Comparison of ENCODE assay signal across 7 mouse cellular contexts in the genomic region with DNA sequence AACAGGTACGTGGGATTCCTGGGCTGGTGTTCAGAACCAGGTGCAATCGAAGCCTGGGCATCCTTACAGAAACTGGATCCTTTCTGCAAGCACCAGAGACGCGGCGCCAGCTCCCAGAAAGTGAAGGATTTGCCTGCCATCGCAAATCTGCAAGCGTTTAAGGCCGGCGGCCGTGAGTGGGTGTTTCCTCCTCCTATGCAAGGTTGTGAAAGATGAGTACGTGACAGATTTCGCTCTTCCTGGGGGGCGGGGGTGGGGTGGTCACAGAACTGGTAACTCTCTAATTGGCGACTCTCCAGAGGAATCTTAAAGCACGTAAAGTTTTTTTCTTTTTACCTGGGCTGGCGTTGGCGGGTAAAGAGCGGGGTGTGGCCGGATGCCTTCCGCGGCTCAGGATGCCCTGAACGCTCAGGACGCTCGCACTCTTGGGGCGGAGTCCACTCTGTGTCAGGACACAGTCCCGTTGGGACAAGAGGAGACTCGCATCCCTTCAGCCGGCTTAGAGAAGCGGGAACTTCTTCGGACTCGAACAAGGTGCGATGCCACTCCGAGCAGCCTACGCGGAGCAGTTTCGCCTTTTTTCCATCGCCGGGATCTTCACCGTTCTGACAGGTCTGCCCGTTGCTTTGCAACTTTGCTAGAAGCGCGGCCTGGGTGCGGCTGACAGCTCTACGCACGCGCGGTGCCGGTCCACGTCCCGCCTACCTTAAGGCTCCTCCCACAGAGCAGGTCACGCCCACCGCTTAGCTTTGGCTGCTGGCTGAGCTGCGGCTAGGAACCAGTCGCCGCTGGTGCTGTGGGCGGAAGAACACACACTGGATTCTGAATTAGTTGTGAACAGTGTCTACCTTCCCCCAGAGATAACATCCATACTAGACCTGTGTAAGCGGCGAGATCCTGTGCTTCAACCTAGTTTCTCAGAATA.
A peak's percentile ranks its signal among the peaks of the same experiment; 100 is the strongest.
DNase-seq lines count a peak whose midpoint lies in the region; ATAC-seq and TF ChIP-seq lines count a peak whose summit lies in the region.

No protein-coding gene starts in this region.

- no peaks in the 10 kb centered on the region for H3K27me3 ChIP-seq in embryonic facial prominence, embryonic 12.5 days
- H3K27me3 ChIP-seq in kidney, adult 2 months (replicated peaks; ENCODE audit: control insufficient read depth, insufficient read depth, low read length): no peaks in the 10 kb centered on the region
- H3K27me3 ChIP-seq in limb, embryonic 12.5 days: 0 out of 2 replicates have a peak, but pooled peaks cover under 1% of the 10 kb centered on the region
- peaks cover 3% of the 10 kb centered on the region; the same call in 1 of the 2 replicates for H3K27me3 ChIP-seq in midbrain, embryonic 15.5 days (replicated peaks)
- H3K27me3 ChIP-seq in spleen, adult 2 months (ENCODE audit: control insufficient read depth, insufficient read depth, low read length): no peaks in the 10 kb centered on the region

- TF ChIP-seq CTCF in kidney, adult 2 months (conservative IDR thresholded peaks at IDR 0.05; ENCODE audit: insufficient read depth, insufficient read length, low read depth, low read length): no peak
- TF ChIP-seq CTCF in spleen, adult 2 months (IDR thresholded peaks at IDR 0.05; ENCODE audit: extremely low read depth, insufficient read depth, insufficient read length, insufficient replicate concordance): no peak

- DNase-seq in adrenal gland, postnatal 14 days: peak; percentile 95
- peak; percentile 99 for DNase-seq in heart, adult 11 months
- peak; percentile 95 for DNase-seq in kidney, adult 2 months
- DNase-seq in spleen, adult 2 months (ENCODE audit: low read depth in 1 of 2, low spot score in 2 of 2): peak; percentile 84 to 92

- peaks cover 1% of the 10 kb centered on the region for H3K4me1 ChIP-seq in embryonic facial prominence, embryonic 12.5 days
- H3K4me1 ChIP-seq in kidney, adult 2 months (ENCODE audit: control insufficient read depth, insufficient read depth, low read length): 0 out of 2 replicates have a peak, but pooled peaks cover 3% of the 10 kb centered on the region
- peaks cover 3% of the 10 kb centered on the region; the same call in 1 of the 2 replicates for H3K4me1 ChIP-seq in limb, embryonic 12.5 days (replicated peaks)
- H3K4me1 ChIP-seq in midbrain, embryonic 15.5 days: peaks cover 5% of the 10 kb centered on the region
- no peaks in the 10 kb centered on the region; the same call in 1 of the 2 replicates for H3K4me1 ChIP-seq in spleen, adult 2 months (ENCODE audit: control insufficient read depth, insufficient read depth, insufficient read length)

- H3K27ac ChIP-seq in embryonic facial prominence, embryonic 12.5 days: no peak overlapping the region; the same call in 1 of the 2 replicates
- peak overlapping the region; percentile 19; the same call in 1 of the 2 replicates for H3K27ac ChIP-seq in kidney, adult 2 months (ENCODE audit: insufficient read depth, low read depth, low read length)
- no peak overlapping the region; the same call in 1 of the 2 replicates for H3K27ac ChIP-seq in limb, embryonic 12.5 days
- H3K27ac ChIP-seq in midbrain, embryonic 15.5 days: peak overlapping the region; percentile 34
- H3K27ac ChIP-seq in spleen, adult 2 months (ENCODE audit: insufficient read depth, low read length): peak overlapping the region; percentile 78

- peak; percentile 86 for TF ChIP-seq POLR2A in kidney, adult 2 months (IDR thresholded peaks at IDR 0.05; ENCODE audit: low read depth, low read length)
- TF ChIP-seq POLR2A in spleen, adult 2 months (IDR thresholded peaks at IDR 0.05; ENCODE audit: low read depth, low read length): peak; percentile 94

- ATAC-seq in embryonic facial prominence, embryonic 12.5 days (ENCODE audit: insufficient number of reproducible peaks, insufficient read depth, low FRiP score, low TSS enrichment): peak; percentile 90
- peak; percentile 92 for ATAC-seq in limb, embryonic 12.5 days (ENCODE audit: insufficient number of reproducible peaks, insufficient read depth, low FRiP score, low TSS enrichment, low read depth)
- peak; percentile 97 for ATAC-seq in midbrain, embryonic 15.5 days (replicated peaks)

- no peaks in the 10 kb centered on the region for H3K36me3 ChIP-seq in embryonic facial prominence, embryonic 12.5 days
- no peaks in the 10 kb centered on the region for H3K36me3 ChIP-seq in kidney, adult 2 months (ENCODE audit: control insufficient read depth, insufficient read depth, low read length)
- no peaks in the 10 kb centered on the region for H3K36me3 ChIP-seq in limb, embryonic 12.5 days
- H3K36me3 ChIP-seq in midbrain, embryonic 15.5 days (replicated peaks): no peaks in the 10 kb centered on the region
- H3K36me3 ChIP-seq in spleen, adult 2 months (ENCODE audit: control insufficient read depth, insufficient read depth, low read length): peaks cover 2% of the 10 kb centered on the region; the same call in 1 of the 2 replicates

- H3K9ac ChIP-seq in embryonic facial prominence, embryonic 12.5 days: peak overlapping the region; percentile 61
- peak overlapping the region; percentile 60 for H3K9ac ChIP-seq in limb, embryonic 12.5 days (replicated peaks)
- peak overlapping the region; percentile 46 for H3K9ac ChIP-seq in midbrain, embryonic 15.5 days

- H3K4me3 ChIP-seq in embryonic facial prominence, embryonic 12.5 days: peak overlapping the region; percentile 65
- peak overlapping the region; percentile 61 for H3K4me3 ChIP-seq in kidney, adult 2 months (ENCODE audit: insufficient read depth, low read depth, low read length)
- peak overlapping the region; percentile 63 for H3K4me3 ChIP-seq in limb, embryonic 12.5 days (replicated peaks)
- peak overlapping the region; percentile 82 for H3K4me3 ChIP-seq in midbrain, embryonic 15.5 days
- H3K4me3 ChIP-seq in spleen, adult 2 months (ENCODE audit: extremely low read depth, insufficient read depth, insufficient read length): peak overlapping the region; percentile 80

- no peaks in the 10 kb centered on the region for H3K9me3 ChIP-seq in embryonic facial prominence, embryonic 12.5 days
- H3K9me3 ChIP-seq in limb, embryonic 12.5 days: no peaks in the 10 kb centered on the region
- H3K9me3 ChIP-seq in midbrain, embryonic 15.5 days: no peaks in the 10 kb centered on the region

- WGBS in embryonic facial prominence, embryonic 12.5 days: under 1% methylated on average over 58 of the region's 58 CpGs
- under 1% methylated on average over 58 of the region's 58 CpGs for WGBS in kidney, adult 2 months
- WGBS in limb, embryonic 12.5 days: under 1% methylated on average over 58 of the region's 58 CpGs
- WGBS in midbrain, embryonic 15.5 days: under 1% methylated on average over 58 of the region's 58 CpGs
- under 1% methylated on average over 58 of the region's 58 CpGs for WGBS in spleen, adult 2 months

- H3K4me2 ChIP-seq in embryonic facial prominence, embryonic 12.5 days (replicated peaks): peak overlapping the region; percentile 59
- peak overlapping the region; percentile 83 for H3K4me2 ChIP-seq in limb, embryonic 12.5 days
- peak overlapping the region; percentile 94 for H3K4me2 ChIP-seq in midbrain, embryonic 15.5 days

Comparison
In these comparisons a context has a peak if more than half of its experiments do, and no peak if none do; other contexts are left out.
1. H3K27ac ChIP-seq: peak in kidney, adult 2 months (single experiment), midbrain, embryonic 15.5 days (single experiment) and spleen, adult 2 months (single experiment); none in embryonic facial prominence, embryonic 12.5 days (single experiment) and limb, embryonic 12.5 days (single experiment).
2. Peak in every context shown above with its lines, with median percentiles within 50 percentile points of each other: DNase-seq, ATAC-seq, H3K4me2 ChIP-seq, H3K4me3 ChIP-seq and H3K9ac ChIP-seq.